Mouse (Mus musculus) heart, adult 2 months (tissue): ENCODE data around the gene Apof.

ENCODE experiments used
- CTCF ChIP-seq: fragments of 200-600 bp; IDR thresholded peaks from 2 replicates; pipeline ENCODE4 v1.8.1; 2022; ENCODE audit warnings: antibody characterized with exemption, mild to moderate bottlenecking, moderate library complexity
- EP300 ChIP-seq: fragments of 200-500 bp; IDR thresholded peaks from 2 replicates; pipeline ENCODE4 v1.6.1; 2011; ENCODE audit warnings: low read depth, low read length, control low read depth; ENCODE audit not compliant: insufficient read depth
- POLR2A ChIP-seq: fragments of 200-500 bp; IDR thresholded peaks from 2 replicates; pipeline ENCODE4 v1.6.1; 2011; ENCODE audit warnings: mild to moderate bottlenecking, low read depth, low read length, control low read depth; ENCODE audit not compliant: insufficient read depth

DNA sequence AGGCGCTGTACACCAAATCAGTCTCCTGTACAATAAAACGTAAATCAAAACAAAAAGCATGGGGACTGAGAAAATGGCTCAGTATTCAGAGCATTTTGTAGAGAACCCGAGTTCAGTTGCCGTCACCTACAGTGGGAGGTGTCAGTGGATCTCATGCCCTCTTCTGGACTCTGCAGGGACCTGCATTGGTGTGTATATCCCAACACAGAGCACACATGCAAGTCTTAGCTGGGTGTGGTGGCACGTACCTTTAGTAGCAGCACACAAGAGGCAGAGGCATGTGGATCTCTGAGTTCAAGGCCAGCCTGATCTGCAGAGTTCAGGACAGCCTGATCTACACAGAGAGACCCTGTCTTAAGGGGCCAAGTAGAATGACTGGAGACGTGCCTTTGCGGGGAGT is 41.2 kb downstream of the Apof start:
- TF ChIP-seq CTCF (no peak), POLR2A (no peak), EP300 (no peak)
